Mouse (Mus musculus) intestine, embryonic 16.5 days (tissue): ENCODE results near the gene Abi3bp. TPM values are rescaled to one million over a fixed set of nuclear protein-coding genes. Genes with fewer than 3 reads are reported as not detected.

ENCODE experiments used
- polyA plus RNA-seq: library from polyadenylated mRNA; unstranded; fragments of >200 nt; fragmentation: Nextera tagmentation; extraction: Ambion mirVana; gene quantifications from 2 replicates; pipeline ENCODE4 v1.2.1, GENCODE M21; 2015

The Abi3bp gene
- polyA plus RNA-seq, 1 experiment from 2014 or later = 10.2 TPM

Other genes with a start within 250 kb of the Abi3bp start
- 303 and 353 TPM in 2 replicates for gene Tfg, start 239.6 kb downstream of the Abi3bp start, polyA plus RNA-seq